Mouse (Mus musculus): ENCODE measurements around the gene Jazf1. TPM values are rescaled to one million over a fixed set of nuclear protein-coding genes. Genes with fewer than 3 reads are reported as not detected.

Jazf1 gene
- polyA plus RNA-seq, 1 experiment from 2014 or later: 2.2 TPM

GRCm38 (mm10) chr6:52792455-52792854, 276.0 kb downstream of the Jazf1 start:
- 82% methylated on average over 3 of the region's 3 CpGs for WGBS
- no peak for DNase-seq (ENCODE audit: low spot score)
- H3K27me3 ChIP-seq (ENCODE audit: low read depth, poor library complexity, severe bottlenecking): peaks cover 17% of the 10 kb centered on the region; the same call in 1 of the 2 replicates
- no peaks in the 10 kb centered on the region for H3K36me3 ChIP-seq
- peak overlapping the region; percentile 39; the same call in 1 of the 2 replicates for H3K27ac ChIP-seq
- no peak overlapping the region for H3K4me3 ChIP-seq
- H3K4me1 ChIP-seq: peaks cover 66% of the 10 kb centered on the region
- no peaks in the 10 kb centered on the region for H3K9me3 ChIP-seq (replicated peaks)

DNA sequence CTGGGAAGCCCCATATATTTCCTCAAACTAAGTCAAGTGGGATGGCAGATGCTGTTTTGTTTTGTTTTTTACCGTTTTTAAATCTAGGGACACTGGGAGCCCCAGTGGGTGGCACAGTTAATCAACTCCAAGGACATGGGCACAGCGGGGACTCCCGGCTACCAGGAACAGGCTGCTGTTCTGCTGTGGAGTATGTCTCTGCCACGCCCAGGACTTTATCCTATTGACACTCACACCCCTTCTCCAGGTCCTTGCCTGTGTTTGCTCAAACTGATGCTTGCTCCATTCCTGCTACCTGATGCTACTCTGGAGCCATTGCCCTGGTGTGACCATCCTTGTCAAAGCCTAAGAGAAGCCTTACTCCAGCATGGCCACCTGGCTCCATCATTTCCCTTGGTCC, 277.6 kb downstream of the Jazf1 start:
- no peak for DNase-seq (ENCODE audit: low spot score)
- H3K27ac ChIP-seq: peak overlapping the region; percentile 32; the same call in 1 of the 2 replicates
- peaks cover 25% of the 10 kb centered on the region; the same call in 1 of the 2 replicates for H3K27me3 ChIP-seq (ENCODE audit: low read depth, poor library complexity, severe bottlenecking)
- H3K36me3 ChIP-seq: no peaks in the 10 kb centered on the region
- no peaks in the 10 kb centered on the region for H3K9me3 ChIP-seq (replicated peaks)
- H3K4me3 ChIP-seq: no peak overlapping the region
- H3K4me1 ChIP-seq: peaks cover 63% of the 10 kb centered on the region
- 84% methylated on average over 4 of the region's 4 CpGs for WGBS

DNA sequence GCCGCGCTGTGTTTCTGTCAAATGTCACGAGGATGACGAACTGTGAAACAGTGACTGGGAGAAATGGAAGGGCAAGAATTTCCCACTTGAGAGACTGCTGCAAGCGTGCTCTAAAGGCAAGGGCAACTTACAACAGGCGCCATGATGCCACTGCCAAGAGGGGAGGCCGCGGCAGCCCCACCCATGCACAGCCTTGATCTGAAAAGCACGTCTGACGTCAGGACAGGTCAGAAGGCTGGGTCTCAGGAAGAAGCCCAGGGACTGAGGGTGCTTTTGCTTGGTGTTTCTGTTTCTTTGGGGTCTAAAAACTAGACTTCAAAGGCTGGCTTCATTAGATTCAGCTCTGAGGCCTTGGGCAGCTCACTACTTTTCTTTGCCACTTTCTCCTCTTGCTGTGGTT, 278.1 kb downstream of the Jazf1 start:
- H3K27ac ChIP-seq: peak overlapping the region; percentile 32

GRCm38 (mm10) chr6:52779546-52779945, 288.9 kb downstream of the Jazf1 start:
- H3K9me3 ChIP-seq (replicated peaks): no peaks in the 10 kb centered on the region
- no peaks in the 10 kb centered on the region for H3K36me3 ChIP-seq
- H3K27ac ChIP-seq: peak overlapping the region; percentile 80
- H3K4me3 ChIP-seq: no peak overlapping the region
- 69% methylated on average over 5 of the region's 5 CpGs for WGBS
- H3K4me1 ChIP-seq: peaks cover 51% of the 10 kb centered on the region
- H3K27me3 ChIP-seq (ENCODE audit: low read depth, poor library complexity, severe bottlenecking): peaks cover 57% of the 10 kb centered on the region
- peak; percentile 57 for DNase-seq (ENCODE audit: low spot score)

More for the DNA sequence above, 278.1 kb downstream of the Jazf1 start:
- H3K4me1 ChIP-seq: peaks cover 58% of the 10 kb centered on the region
- H3K4me3 ChIP-seq: no peak overlapping the region
- no peaks in the 10 kb centered on the region for H3K36me3 ChIP-seq
- 63% methylated on average over 10 of the region's 10 CpGs for WGBS
- H3K27me3 ChIP-seq (ENCODE audit: low read depth, poor library complexity, severe bottlenecking): peaks cover 30% of the 10 kb centered on the region; the same call in 1 of the 2 replicates
- no peaks in the 10 kb centered on the region for H3K9me3 ChIP-seq (replicated peaks)
- DNase-seq (ENCODE audit: low spot score): no peak

DNA sequence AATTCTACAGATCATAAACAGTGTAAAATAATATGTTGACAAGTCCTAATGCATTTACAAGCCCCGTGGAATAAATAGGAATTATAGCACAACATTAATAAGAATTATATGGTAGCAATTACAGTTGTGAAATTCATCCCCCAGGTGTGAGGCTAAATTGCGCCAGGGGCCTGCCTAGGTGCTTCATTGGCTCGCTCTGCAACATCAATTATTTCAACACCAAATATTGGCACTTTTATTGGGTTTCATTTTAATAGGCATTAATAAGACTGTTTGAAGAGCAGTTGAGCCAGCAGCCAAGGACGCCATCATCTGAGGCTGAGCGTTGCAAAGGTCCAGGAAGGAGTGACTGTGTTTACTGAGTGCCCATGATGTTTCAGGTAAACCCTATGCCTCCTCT, 289.9 kb downstream of the Jazf1 start:
- no peak for DNase-seq (ENCODE audit: low spot score)
- Histone ChIP-seq H3K27ac (peak overlapping the region; percentile 75), H3K36me3 (no peaks in the 10 kb centered on the region), H3K9me3 (replicated peaks) (no peaks in the 10 kb centered on the region), H3K27me3 (ENCODE audit: low read depth, poor library complexity, severe bottlenecking) (peaks cover 65% of the 10 kb centered on the region), H3K4me1 (peaks cover 51% of the 10 kb centered on the region), H3K4me3 (no peak overlapping the region)
- 44% methylated on average over 5 of the region's 5 CpGs for WGBS

- Histone ChIP-seq H3K36me3 (no peaks in the 10 kb centered on the region), H3K27ac (peak overlapping the region; percentile 75; the same call in 1 of the 2 replicates), H3K4me1 (peaks cover 51% of the 10 kb centered on the region), H3K9me3 (replicated peaks) (no peaks in the 10 kb centered on the region), H3K4me3 (no peak overlapping the region), H3K27me3 (ENCODE audit: low read depth, poor library complexity, severe bottlenecking) (peaks cover 68% of the 10 kb centered on the region)
- DNase-seq (ENCODE audit: low spot score): no peak
- WGBS: 94% methylated on average over 8 of the region's 8 CpGs
Observed at GRCm38 (mm10) chr6:52777034-52777433, 291.4 kb downstream of the Jazf1 start.

GRCm38 (mm10) chr6:52775956-52776355, 292.5 kb downstream of the Jazf1 start:
- H3K4me1 ChIP-seq: peaks cover 51% of the 10 kb centered on the region
- H3K4me3 ChIP-seq: no peak overlapping the region
- no peaks in the 10 kb centered on the region for H3K36me3 ChIP-seq
- H3K27ac ChIP-seq: peak overlapping the region; percentile 38; the same call in 1 of the 2 replicates
- WGBS: 80% methylated on average over 8 of the region's 8 CpGs
- no peak for DNase-seq (ENCODE audit: low spot score)
- peaks cover 65% of the 10 kb centered on the region for H3K27me3 ChIP-seq (ENCODE audit: low read depth, poor library complexity, severe bottlenecking)
- H3K9me3 ChIP-seq (replicated peaks): no peaks in the 10 kb centered on the region

DNA sequence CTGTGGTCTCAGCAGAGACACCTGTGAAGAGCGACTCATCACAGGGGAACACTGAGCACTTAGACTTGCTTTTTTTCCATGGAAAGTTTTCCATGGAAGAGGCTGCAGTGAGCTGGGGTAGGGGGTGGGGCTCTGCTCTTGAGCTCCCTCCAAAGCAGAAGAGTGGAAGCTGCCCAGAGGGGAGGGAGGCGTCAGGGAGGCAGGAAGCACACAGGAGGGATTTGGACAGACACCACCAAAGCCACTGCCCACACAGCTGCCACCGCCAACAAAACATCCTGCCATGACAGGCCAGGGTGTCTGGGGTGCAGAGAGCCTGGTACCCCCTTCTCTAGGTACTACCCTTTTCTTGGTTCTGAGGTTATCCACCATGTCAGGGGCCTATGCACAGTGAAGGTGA, 293.1 kb downstream of the Jazf1 start:
- no peak for DNase-seq (ENCODE audit: low spot score)
- Histone ChIP-seq H3K4me1 (peaks cover 51% of the 10 kb centered on the region), H3K9me3 (replicated peaks) (no peaks in the 10 kb centered on the region), H3K36me3 (peaks cover under 1% of the 10 kb centered on the region; the same call in 1 of the 2 replicates), H3K4me3 (no peak overlapping the region), H3K27ac (peak overlapping the region; percentile 38; the same call in 1 of the 2 replicates), H3K27me3 (ENCODE audit: low read depth, poor library complexity, severe bottlenecking) (peaks cover 59% of the 10 kb centered on the region)
- 81% methylated on average over 3 of the region's 3 CpGs for WGBS

- DNase-seq (ENCODE audit: low spot score): no peak
- Histone ChIP-seq H3K4me3 (no peak overlapping the region), H3K27ac (no peak overlapping the region), H3K36me3 (peaks cover 17% of the 10 kb centered on the region), H3K4me1 (peaks cover 32% of the 10 kb centered on the region), H3K9me3 (replicated peaks) (no peaks in the 10 kb centered on the region), H3K27me3 (ENCODE audit: low read depth, poor library complexity, severe bottlenecking) (peaks cover 59% of the 10 kb centered on the region)
- 88% methylated on average over 5 of the region's 5 CpGs for WGBS
Observed at GRCm38 (mm10) chr6:52773132-52773531, 295.3 kb downstream of the Jazf1 start.

DNA sequence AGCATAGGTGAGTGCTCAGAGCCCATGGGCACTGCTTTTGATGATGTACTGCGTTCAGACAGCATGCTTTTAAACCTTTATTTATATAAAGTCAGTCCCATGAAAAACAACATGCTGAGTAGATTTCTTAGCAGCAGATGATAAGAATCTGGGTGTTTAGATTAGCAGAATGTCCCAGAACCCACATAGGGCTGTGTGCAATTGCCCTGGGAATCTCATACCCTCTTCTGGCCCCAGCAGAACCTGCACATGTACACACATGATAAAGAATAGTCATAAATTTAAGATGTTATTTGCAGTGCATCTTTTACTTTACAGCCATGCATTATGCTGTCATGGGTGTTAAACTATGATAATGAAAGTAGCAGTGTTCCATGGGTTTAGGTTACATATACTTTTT, 297.6 kb downstream of the Jazf1 start:
- H3K4me3 ChIP-seq: no peak overlapping the region
- peaks cover 38% of the 10 kb centered on the region for H3K36me3 ChIP-seq
- H3K9me3 ChIP-seq (replicated peaks): no peaks in the 10 kb centered on the region
- no peak overlapping the region for H3K27ac ChIP-seq
- peaks cover 10% of the 10 kb centered on the region for H3K4me1 ChIP-seq
- H3K27me3 ChIP-seq (ENCODE audit: low read depth, poor library complexity, severe bottlenecking): peaks cover 41% of the 10 kb centered on the region
- no peak for DNase-seq (ENCODE audit: low spot score)
- WGBS: 79% methylated on average over 1 of the region's 1 CpGs

GRCm38 (mm10) chr6:52765206-52765605, 303.2 kb downstream of the Jazf1 start:
- Histone ChIP-seq H3K27ac (no peak overlapping the region), H3K4me1 (no peaks in the 10 kb centered on the region), H3K36me3 (peaks cover 63% of the 10 kb centered on the region), H3K4me3 (no peak overlapping the region), H3K27me3 (ENCODE audit: low read depth, poor library complexity, severe bottlenecking) (no peaks in the 10 kb centered on the region), H3K9me3 (replicated peaks) (no peaks in the 10 kb centered on the region)
- WGBS: 65% methylated on average over 7 of the region's 7 CpGs
- DNase-seq (ENCODE audit: low spot score): no peak

DNA sequence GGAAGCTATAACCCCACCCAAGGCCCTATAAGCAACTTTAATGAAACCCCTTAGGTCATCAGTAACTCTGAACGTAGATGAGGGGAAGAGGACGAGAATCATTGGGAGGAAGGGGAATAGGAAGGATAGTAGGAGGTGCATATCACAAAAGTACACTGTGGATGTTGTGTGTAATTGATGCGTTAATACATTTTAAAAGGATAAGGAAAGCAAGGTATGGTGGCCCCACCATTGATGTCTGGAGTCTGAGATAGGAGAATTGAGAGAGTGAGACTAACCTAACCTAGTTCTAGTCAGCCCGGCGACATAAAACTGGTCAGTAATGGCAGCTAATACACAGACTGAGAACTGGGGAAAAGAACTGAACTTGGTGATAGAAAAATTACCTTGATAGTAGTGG, 315.6 kb downstream of the Jazf1 start:
- H3K4me3 ChIP-seq: no peak overlapping the region
- DNase-seq (ENCODE audit: low spot score): no peak
- no peaks in the 10 kb centered on the region for H3K9me3 ChIP-seq (replicated peaks)
- no peak overlapping the region for H3K27ac ChIP-seq
- H3K4me1 ChIP-seq: no peaks in the 10 kb centered on the region
- WGBS: 94% methylated on average over 5 of the region's 5 CpGs
- H3K36me3 ChIP-seq: peaks cover 75% of the 10 kb centered on the region
- no peaks in the 10 kb centered on the region for H3K27me3 ChIP-seq (ENCODE audit: low read depth, poor library complexity, severe bottlenecking)

DNA sequence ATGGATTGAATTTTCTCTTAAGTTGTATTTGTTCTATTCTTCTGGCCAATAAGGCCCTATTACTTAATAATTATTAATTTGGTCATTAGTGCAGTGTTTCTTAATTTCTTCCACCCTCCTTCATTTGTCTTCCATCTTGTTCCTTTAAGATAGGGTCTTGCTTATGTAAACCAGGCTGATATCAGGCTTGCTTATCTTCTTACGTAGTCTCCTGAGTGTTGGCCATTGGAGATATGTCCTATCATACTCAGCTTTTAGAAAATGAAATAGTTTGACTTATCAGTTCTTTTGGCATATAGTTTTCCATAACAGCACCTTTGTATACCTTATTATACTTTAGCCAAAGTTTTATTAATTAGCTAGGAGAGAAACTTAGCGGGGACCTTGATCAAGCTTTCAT, 333.8 kb downstream of the Jazf1 start:
- no peaks in the 10 kb centered on the region for H3K9me3 ChIP-seq (replicated peaks)
- no peaks in the 10 kb centered on the region for H3K4me1 ChIP-seq
- H3K4me3 ChIP-seq: no peak overlapping the region
- DNase-seq (ENCODE audit: low spot score): no peak
- over 99% methylated on average over 2 of the region's 2 CpGs for WGBS
- no peak overlapping the region for H3K27ac ChIP-seq
- H3K27me3 ChIP-seq (ENCODE audit: low read depth, poor library complexity, severe bottlenecking): no peaks in the 10 kb centered on the region
- peaks cover 42% of the 10 kb centered on the region for H3K36me3 ChIP-seq

DNA sequence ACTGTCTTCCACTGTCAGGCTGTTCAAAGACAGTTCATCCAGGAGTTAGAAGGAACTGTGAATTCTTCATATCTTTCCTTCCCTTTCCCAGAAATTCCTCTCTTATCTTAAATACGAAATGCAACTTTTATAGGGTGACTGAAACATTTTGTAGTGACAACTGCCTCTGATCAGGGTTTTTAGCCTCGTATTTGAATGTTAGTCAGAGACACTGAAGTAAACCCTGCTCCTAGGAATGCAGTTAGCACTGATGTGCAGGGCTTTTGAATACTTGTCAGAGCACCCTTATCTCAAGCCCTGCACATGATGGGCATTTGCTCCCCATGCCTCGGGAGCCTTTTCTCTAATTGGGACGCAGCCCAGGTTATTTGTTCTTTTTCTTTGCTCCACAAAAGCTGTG, 338.1 kb downstream of the Jazf1 start:
- no peak overlapping the region for H3K4me3 ChIP-seq
- no peak overlapping the region for H3K27ac ChIP-seq
- 69% methylated on average over 4 of the region's 4 CpGs for WGBS
- DNase-seq (ENCODE audit: low spot score): no peak
- no peaks in the 10 kb centered on the region for H3K4me1 ChIP-seq
- peaks cover 44% of the 10 kb centered on the region for H3K36me3 ChIP-seq
- H3K27me3 ChIP-seq (ENCODE audit: low read depth, poor library complexity, severe bottlenecking): no peaks in the 10 kb centered on the region
- H3K9me3 ChIP-seq (replicated peaks): no peaks in the 10 kb centered on the region

Measured in limb, embryonic 10.5 days (tissue).